Mouse (Mus musculus) ES-Bruce4 (cell line): ENCODE results near the gene Srgap1. TPM values are rescaled to one million over a fixed set of nuclear protein-coding genes. Genes with fewer than 3 reads are reported as not detected.

Experiments
- H3K27ac ChIP-seq: 2 replicates; pipeline ENCODE4 v1.5.1; 2012; ENCODE audit warnings: low read length, inconsistent platforms; ENCODE audit not compliant: insufficient read depth
- H3K27me3 ChIP-seq: 2 replicates; pipeline ENCODE4 v1.6.1; 2012; ENCODE audit warnings: mild to moderate bottlenecking, low read length, inconsistent platforms; ENCODE audit not compliant: control insufficient read depth, poor library complexity, insufficient read depth, severe bottlenecking
- H3K36me3 ChIP-seq: 2 replicates; pipeline ENCODE4 v1.6.1; 2012; ENCODE audit warnings: inconsistent platforms, mild to moderate bottlenecking, low read length, moderate library complexity; ENCODE audit not compliant: control insufficient read depth, poor library complexity, insufficient read depth, severe bottlenecking
- H3K4me1 ChIP-seq: one replicate; pipeline ENCODE4 v1.8.1; 2011; ENCODE audit warnings: low read length; ENCODE audit not compliant: control insufficient read depth, insufficient read depth
- H3K4me3 ChIP-seq: 2 replicates; pipeline ENCODE4 v1.5.1; 2011; ENCODE audit warnings: low read depth, mild to moderate bottlenecking, low read length
- H3K9ac ChIP-seq: 2 replicates; pipeline ENCODE4 v1.6.1; 2012; ENCODE audit warnings: low read depth, mild to moderate bottlenecking, inconsistent platforms; ENCODE audit not compliant: poor library complexity, severe bottlenecking
- H3K9me3 ChIP-seq: replicated peaks from 2 replicates; pipeline ENCODE4 v1.6.1; 2012; ENCODE audit warnings: mild to moderate bottlenecking, low read length, inconsistent platforms; ENCODE audit not compliant: control insufficient read depth, poor library complexity, insufficient read depth, severe bottlenecking
- CTCF ChIP-seq: IDR thresholded peaks from one replicate; pipeline ENCODE4 v1.8.1; 2011; ENCODE audit warnings: low read depth, low read length
- EP300 ChIP-seq: IDR thresholded peaks from 2 replicates; pipeline ENCODE4 v1.6.1; 2011; ENCODE audit warnings: low read depth, low read length; ENCODE audit not compliant: insufficient read depth
- POLR2A ChIP-seq: IDR thresholded peaks from one replicate; pipeline ENCODE4 v1.8.1; 2011; ENCODE audit warnings: low read length; ENCODE audit not compliant: insufficient read depth
- polyA plus RNA-seq: library from polyadenylated mRNA; stranded (reverse); fragments of >200 nt; gene quantifications from 2 replicates; pipeline ENCODE4 v1.2.4, GENCODE M21; 2011; ENCODE audit warnings: low read depth; ENCODE audit not compliant: missing spikeins, insufficient read depth, insufficient read length

The Srgap1 gene
- polyA plus RNA-seq, 1 experiment, result 8.0 TPM

DNA sequence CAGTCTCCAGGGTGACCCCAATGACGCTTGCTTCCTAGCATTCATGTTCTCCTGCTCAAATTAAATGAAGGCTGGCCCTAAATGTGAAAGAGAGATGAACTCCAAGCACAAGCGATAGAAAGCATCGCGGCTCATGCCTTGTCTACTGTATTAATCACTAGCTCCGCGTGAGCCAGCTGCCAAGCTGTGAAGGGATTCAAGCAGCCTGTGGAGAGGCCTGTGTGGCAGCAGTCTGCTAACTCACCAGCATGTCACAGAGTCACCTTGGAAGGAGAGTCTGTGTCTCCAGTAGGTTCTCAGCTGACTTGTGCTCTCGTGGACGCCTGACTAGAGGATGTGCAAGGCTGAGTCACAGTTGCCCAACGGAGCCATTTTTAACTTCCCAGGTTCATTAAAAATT, 314.6 kb downstream of the Srgap1 start:
- no peak overlapping the region for H3K9ac ChIP-seq
- no peaks in the 10 kb centered on the region for H3K4me1 ChIP-seq
- no peak overlapping the region for H3K4me3 ChIP-seq
- TF ChIP-seq POLR2A, result no peak
- no peak for TF ChIP-seq EP300
- TF ChIP-seq CTCF, result no peak
- no peak overlapping the region for H3K27ac ChIP-seq
- H3K27me3 ChIP-seq, result no peaks in the 10 kb centered on the region
- no peaks in the 10 kb centered on the region for H3K36me3 ChIP-seq
- H3K9me3 ChIP-seq, result no peaks in the 10 kb centered on the region

DNA sequence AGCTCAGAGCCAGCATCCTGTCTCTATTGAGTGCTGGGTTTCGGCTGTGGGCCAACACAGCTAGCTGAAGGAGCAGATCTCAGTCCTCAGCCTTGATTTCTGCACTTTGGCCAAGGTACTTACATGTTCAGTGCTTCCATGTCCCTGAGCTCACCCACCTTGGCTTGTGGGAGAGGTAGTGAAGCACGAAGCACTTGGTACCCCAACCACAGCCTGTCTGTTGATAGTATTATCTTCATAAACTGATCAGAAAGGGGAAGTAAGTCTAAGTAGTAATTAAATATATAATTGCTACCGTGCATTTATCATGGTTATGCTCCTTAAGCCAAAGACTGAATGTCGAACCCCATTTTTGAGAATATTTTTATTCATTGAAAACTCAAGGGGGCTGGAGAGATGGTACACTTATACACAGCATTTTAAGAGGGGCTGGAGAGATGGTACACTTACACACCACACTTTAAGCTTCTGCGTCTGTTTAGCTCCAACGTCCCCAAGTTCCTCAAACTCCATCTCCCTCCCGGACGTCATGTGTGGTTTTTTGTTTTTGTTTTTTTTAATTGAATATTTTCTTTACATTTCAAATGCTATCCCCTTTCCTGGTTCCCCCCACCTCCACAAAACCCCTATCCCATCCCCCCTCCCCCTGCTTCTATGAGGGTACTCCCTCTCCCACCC, 315.9 kb downstream of the Srgap1 start:
- Histone ChIP-seq H3K27ac (no peak overlapping the region), H3K27me3 (no peaks in the 10 kb centered on the region), H3K36me3 (no peaks in the 10 kb centered on the region), H3K9ac (no peak overlapping the region), H3K9me3 (no peaks in the 10 kb centered on the region), H3K4me3 (no peak overlapping the region), H3K4me1 (no peaks in the 10 kb centered on the region)
- TF ChIP-seq EP300 (no peak), POLR2A (no peak), CTCF (no peak)

Other genes with a start within 250 kb of the Srgap1 start
- 57.6 and 63.7 TPM in 2 replicates for gene Rxylt1, start 50.1 kb upstream of the Srgap1 start, polyA plus RNA-seq